Mouse (Mus musculus): ENCODE data around the gene Naa25. TPM values are rescaled to one million over a fixed set of nuclear protein-coding genes. Genes with fewer than 3 reads are reported as not detected.

Gene Naa25
- polyA plus RNA-seq, 1 experiment from 2014 or later = 48.3 TPM

DNA sequence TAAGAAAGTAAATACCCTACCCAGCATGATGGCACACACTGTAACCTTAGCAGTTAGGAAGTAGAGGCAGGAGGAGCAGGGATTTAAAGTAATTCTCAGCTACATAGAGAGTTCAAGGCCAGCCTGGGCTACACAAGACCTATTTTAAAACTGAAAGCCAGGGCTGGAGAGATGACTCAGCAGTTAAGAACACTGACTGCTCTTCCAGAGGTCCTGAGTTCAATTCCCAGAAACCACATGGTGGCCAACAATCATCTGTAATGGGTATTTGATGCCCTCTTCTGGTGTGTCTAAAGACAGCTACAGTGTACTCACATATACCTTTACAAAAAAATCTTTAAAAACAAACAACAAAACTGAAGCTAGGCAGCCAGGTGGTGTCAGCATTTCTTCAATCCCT lies 8.0 kb upstream of the Naa25 start:
- H3K36me3 ChIP-seq (ENCODE audit: control insufficient read depth, insufficient read depth, low read length) = no peaks in the 10 kb centered on the region
- H3K9ac ChIP-seq (ENCODE audit: low read depth, low read length) = no peak overlapping the region
- H3K4me3 ChIP-seq (ENCODE audit: low read length) = no peak overlapping the region
- no peak overlapping the region for H3K4me2 ChIP-seq (ENCODE audit: low read depth, low read length)
- H3K27me3 ChIP-seq (replicated peaks; ENCODE audit: control insufficient read depth, insufficient read depth, low read length) = no peaks in the 10 kb centered on the region
- H3K9me3 ChIP-seq (ENCODE audit: control insufficient read depth, low read length) = no peaks in the 10 kb centered on the region
- ATAC-seq = no peak
- peaks cover 19% of the 10 kb centered on the region for H3K4me1 ChIP-seq (ENCODE audit: control insufficient read depth, insufficient read depth, low read length)
- no peak overlapping the region for H3K27ac ChIP-seq (ENCODE audit: low read length)

DNA sequence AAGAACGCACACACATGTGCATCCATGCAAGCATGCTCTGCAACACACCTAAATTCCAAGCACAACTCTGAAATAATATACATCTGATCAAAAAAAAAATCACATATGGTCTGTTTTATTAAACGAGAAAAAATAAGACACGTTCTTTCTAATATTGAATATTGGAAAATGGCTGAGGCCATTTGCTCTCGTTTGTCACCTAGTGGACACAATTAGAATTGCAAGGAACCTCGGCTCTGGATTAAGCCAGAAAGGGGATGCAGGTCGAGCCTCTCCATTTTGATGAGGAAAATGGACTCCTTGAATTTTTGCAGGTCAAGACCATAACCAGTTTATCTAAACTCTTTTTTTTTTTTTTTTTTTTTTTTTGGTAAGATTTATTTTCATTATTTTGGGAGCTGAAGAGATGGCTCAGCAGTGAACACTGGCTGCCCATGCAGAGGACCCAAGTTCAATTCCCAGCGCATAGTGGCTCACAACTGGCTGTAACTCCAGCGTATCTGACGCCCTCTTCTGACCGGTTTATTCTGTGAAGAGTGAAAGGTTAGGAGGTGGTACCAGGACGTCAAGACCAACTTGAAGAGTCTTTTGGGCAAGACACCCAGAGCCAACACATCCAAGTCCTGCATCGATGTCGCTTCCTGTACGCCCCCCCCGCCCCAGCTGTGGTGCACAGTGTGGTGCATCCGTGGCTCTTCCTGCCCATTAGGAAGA lies 4.9 kb upstream of the Naa25 start:
- no peak for ATAC-seq

DNA sequence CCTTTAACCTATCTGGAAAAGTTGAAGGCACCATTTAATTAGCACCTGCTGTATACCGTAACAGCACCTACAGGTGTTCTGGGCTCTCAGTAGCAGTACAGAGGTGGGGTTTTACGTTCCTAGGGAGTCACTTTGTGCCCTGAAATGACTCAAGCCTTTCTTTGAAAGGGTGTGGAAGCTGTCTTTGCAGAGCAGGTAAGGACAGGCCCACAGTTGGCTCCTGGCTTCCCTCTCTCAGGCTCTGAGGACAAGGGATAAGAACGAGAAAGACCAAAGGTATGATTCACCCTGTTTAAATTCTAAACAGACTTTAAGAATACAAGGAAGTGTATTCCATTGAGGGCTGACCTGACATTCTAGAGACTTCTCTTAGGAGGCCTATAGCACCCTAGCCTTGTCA lies 4.3 kb upstream of the Naa25 start:
- Histone ChIP-seq H3K27me3 (replicated peaks; ENCODE audit: control insufficient read depth, insufficient read depth, low read length) (no peaks in the 10 kb centered on the region), H3K4me2 (ENCODE audit: low read depth, low read length) (no peak overlapping the region), H3K4me1 (ENCODE audit: control insufficient read depth, insufficient read depth, low read length) (0 out of 2 replicates have a peak, but pooled peaks cover 2% of the 10 kb centered on the region), H3K4me3 (ENCODE audit: low read length) (no peak overlapping the region), H3K9ac (ENCODE audit: low read depth, low read length) (no peak overlapping the region), H3K36me3 (ENCODE audit: control insufficient read depth, insufficient read depth, low read length) (no peaks in the 10 kb centered on the region), H3K9me3 (ENCODE audit: control insufficient read depth, low read length) (no peaks in the 10 kb centered on the region), H3K27ac (ENCODE audit: low read length) (no peak overlapping the region)
- 79% methylated on average over 3 of the region's 3 CpGs for WGBS
- no peak for ATAC-seq

More for the DNA sequence above, 4.9 kb upstream of the Naa25 start:
- H3K27ac ChIP-seq (ENCODE audit: low read length) = no peak overlapping the region
- WGBS = 57% methylated on average over 16 of the region's 16 CpGs
- H3K9me3 ChIP-seq (ENCODE audit: control insufficient read depth, low read length) = no peaks in the 10 kb centered on the region
- no peak overlapping the region for H3K4me2 ChIP-seq (ENCODE audit: low read depth, low read length)
- H3K4me3 ChIP-seq (ENCODE audit: low read length) = no peak overlapping the region
- H3K36me3 ChIP-seq (ENCODE audit: control insufficient read depth, insufficient read depth, low read length) = no peaks in the 10 kb centered on the region
- H3K4me1 ChIP-seq (ENCODE audit: control insufficient read depth, insufficient read depth, low read length) = 0 out of 2 replicates have a peak, but pooled peaks cover 3% of the 10 kb centered on the region
- H3K9ac ChIP-seq (ENCODE audit: low read depth, low read length) = no peak overlapping the region
- H3K27me3 ChIP-seq (replicated peaks; ENCODE audit: control insufficient read depth, insufficient read depth, low read length) = no peaks in the 10 kb centered on the region

DNA sequence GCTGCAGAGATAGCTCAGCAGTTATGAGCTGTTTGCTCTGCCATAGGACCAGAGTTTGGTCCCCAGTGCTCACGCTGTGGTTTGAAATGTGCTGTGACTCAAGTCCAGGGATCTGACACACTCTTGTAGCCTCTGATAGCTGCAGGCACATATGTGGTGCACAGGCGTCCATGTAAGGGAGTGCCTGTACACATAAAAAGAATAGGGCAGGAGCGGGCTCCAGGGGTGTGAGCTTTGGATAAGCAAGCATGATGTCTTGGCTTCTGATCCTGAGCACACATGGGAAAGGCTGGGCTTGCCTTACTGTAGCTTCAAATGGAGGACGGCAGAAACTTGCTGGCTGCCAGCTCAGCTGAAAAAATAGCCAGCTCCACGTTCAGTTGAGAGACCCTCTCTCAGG lies 2.1 kb upstream of the Naa25 start:
- no peaks in the 10 kb centered on the region for H3K9me3 ChIP-seq (ENCODE audit: control insufficient read depth, low read length)
- no peak for ATAC-seq
- H3K4me2 ChIP-seq (ENCODE audit: low read depth, low read length) = no peak overlapping the region
- no peak overlapping the region for H3K9ac ChIP-seq (ENCODE audit: low read depth, low read length)
- no peak overlapping the region for H3K27ac ChIP-seq (ENCODE audit: low read length)
- peaks cover 15% of the 10 kb centered on the region for H3K4me1 ChIP-seq (ENCODE audit: control insufficient read depth, insufficient read depth, low read length)
- no peaks in the 10 kb centered on the region for H3K27me3 ChIP-seq (replicated peaks; ENCODE audit: control insufficient read depth, insufficient read depth, low read length)
- H3K36me3 ChIP-seq (ENCODE audit: control insufficient read depth, insufficient read depth, low read length) = no peaks in the 10 kb centered on the region
- WGBS = 82% methylated on average over 5 of the region's 5 CpGs
- H3K4me3 ChIP-seq (ENCODE audit: low read length) = no peak overlapping the region

DNA sequence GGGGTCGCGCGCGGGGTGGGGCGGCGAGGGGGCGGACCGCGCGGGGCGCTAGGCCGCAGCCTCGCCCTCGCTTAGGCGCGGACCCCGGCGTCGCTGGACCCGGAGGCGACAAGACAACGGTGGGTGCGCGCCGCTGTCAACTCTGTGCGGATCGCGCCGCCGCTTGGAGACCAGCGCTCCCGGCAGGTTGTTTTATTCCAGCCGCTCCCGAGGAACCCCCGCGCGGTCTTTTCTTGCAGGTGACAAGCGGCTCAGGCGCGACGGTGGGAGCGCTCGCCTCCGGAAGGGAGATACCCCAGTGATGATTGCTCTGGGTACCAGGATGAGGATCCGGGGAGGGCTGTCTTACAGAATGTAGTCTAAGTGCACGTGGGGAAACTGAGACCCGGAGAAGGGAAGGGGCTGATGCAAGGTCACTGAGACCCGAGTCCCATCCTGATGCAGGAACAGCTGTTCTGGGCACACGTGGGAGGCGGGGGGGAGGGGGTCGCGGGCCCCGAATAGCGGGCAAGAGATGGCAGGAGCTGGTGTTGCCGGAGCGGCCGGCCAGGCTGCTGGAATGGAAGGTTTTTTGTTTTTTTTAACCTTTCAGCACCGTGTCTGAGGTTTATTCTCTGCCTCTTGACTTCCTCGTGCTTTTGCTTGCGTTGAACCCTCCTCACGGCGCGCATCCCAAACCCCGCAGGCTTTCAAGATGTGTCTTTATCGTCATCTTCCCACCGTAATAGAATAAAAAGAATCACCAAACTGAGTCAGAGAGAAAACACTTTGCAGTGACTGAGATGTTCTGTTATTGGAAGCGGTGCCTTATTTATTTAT lies 619 bp downstream of the Naa25 start:
- ATAC-seq = peak; percentile 73
- WGBS = under 1% methylated on average over 67 of the region's 67 CpGs
- peaks cover 20% of the 10 kb centered on the region for H3K4me1 ChIP-seq (ENCODE audit: control insufficient read depth, insufficient read depth, low read length)
- no peaks in the 10 kb centered on the region for H3K27me3 ChIP-seq (replicated peaks; ENCODE audit: control insufficient read depth, insufficient read depth, low read length)
- no peaks in the 10 kb centered on the region for H3K36me3 ChIP-seq (ENCODE audit: control insufficient read depth, insufficient read depth, low read length)
- H3K4me3 ChIP-seq (ENCODE audit: low read length) = peak overlapping the region; percentile 92
- peak overlapping the region; percentile 85 for H3K4me2 ChIP-seq (ENCODE audit: low read depth, low read length)
- H3K9me3 ChIP-seq (ENCODE audit: control insufficient read depth, low read length) = no peaks in the 10 kb centered on the region
- peak overlapping the region; percentile 90 for H3K9ac ChIP-seq (ENCODE audit: low read depth, low read length)
- peak overlapping the region; percentile 68 for H3K27ac ChIP-seq (ENCODE audit: low read length)

DNA sequence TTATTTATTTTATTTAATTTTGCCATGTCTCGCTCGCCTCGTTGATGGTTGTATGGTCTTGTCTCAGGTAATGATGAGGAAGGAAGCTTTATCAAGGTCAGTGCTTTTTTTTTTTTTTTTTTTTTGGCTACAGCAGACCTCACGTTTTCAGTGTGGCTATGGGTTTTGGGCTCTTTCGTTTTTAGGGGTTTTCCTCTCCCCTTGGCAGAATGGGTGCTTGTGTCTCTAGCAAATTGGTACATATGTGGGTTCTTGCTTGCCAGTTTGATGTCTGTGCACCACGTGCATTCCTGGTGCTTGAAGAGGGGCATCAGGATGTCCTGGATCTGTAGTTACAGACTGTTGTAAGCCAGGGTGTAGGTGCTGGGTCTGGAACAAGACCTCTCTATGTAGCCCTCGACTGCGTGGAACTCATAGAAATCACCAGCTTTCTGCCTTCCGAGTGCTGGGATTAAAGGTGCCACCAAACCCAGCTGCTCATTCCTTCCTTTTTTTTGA lies 1.3 kb downstream of the Naa25 start:
- Histone ChIP-seq H3K36me3 (ENCODE audit: control insufficient read depth, insufficient read depth, low read length) (no peaks in the 10 kb centered on the region), H3K27me3 (replicated peaks; ENCODE audit: control insufficient read depth, insufficient read depth, low read length) (no peaks in the 10 kb centered on the region), H3K4me1 (ENCODE audit: control insufficient read depth, insufficient read depth, low read length) (peaks cover 20% of the 10 kb centered on the region), H3K9me3 (ENCODE audit: control insufficient read depth, low read length) (no peaks in the 10 kb centered on the region), H3K27ac (ENCODE audit: low read length) (no peak overlapping the region), H3K9ac (ENCODE audit: low read depth, low read length) (peak overlapping the region; percentile 90), H3K4me2 (ENCODE audit: low read depth, low read length) (peak overlapping the region; percentile 85), H3K4me3 (ENCODE audit: low read length) (peak overlapping the region; percentile 92)
- ATAC-seq = no peak
- WGBS = 43% methylated on average over 9 of the region's 9 CpGs

DNA sequence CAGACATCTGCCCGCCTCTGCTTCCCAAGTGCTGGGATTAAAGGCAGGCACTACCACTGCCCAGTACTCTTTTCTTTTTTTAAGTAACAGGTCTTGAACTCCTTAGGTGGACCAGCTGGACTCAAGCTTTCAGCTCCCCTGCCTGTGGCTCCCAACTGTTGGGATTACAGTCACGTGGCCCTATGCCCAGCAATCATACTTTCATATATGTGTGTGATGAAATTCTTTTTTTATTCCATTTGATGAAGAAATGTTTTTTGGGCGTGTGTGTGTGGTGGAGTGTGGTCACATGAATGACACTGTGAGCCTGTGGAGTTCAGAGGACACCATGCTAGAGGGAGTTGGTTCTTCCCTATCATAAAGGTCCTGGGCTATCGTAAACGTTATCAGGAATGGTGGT lies 1.8 kb downstream of the Naa25 start:
- H3K4me3 ChIP-seq (ENCODE audit: low read length) = peak overlapping the region; percentile 92
- no peaks in the 10 kb centered on the region for H3K36me3 ChIP-seq (ENCODE audit: control insufficient read depth, insufficient read depth, low read length)
- H3K4me1 ChIP-seq (ENCODE audit: control insufficient read depth, insufficient read depth, low read length) = peaks cover 20% of the 10 kb centered on the region
- peak overlapping the region; percentile 90 for H3K9ac ChIP-seq (ENCODE audit: low read depth, low read length)
- ATAC-seq = peak; percentile 34; the same call in 1 of the 2 replicates
- H3K4me2 ChIP-seq (ENCODE audit: low read depth, low read length) = peak overlapping the region; percentile 85
- 69% methylated on average over 5 of the region's 5 CpGs for WGBS
- no peaks in the 10 kb centered on the region for H3K27me3 ChIP-seq (replicated peaks; ENCODE audit: control insufficient read depth, insufficient read depth, low read length)
- peak overlapping the region; percentile 45 for H3K27ac ChIP-seq (ENCODE audit: low read length)
- no peaks in the 10 kb centered on the region for H3K9me3 ChIP-seq (ENCODE audit: control insufficient read depth, low read length)

DNA sequence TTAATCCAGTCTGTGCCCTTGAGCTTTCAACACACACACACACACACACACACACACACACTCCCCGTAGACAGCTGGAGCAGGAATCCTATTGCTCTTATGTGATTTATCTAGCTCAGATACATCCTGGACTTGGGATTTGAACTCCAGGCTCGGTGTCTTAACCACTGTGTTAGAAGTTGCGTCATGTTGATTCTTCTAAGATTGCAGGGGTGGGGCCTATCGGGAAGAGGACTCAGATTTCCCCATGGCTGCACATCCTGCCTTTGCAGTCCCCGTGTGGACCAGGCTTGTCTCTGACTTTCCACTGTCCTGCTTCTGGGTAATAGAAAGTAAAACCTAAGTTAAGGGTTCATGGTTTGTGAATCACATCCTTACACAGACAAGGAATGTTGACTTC lies 2.3 kb downstream of the Naa25 start:
- WGBS = 46% methylated on average over 5 of the region's 5 CpGs
- no peaks in the 10 kb centered on the region for H3K9me3 ChIP-seq (ENCODE audit: control insufficient read depth, low read length)
- no peak for ATAC-seq
- H3K36me3 ChIP-seq (ENCODE audit: control insufficient read depth, insufficient read depth, low read length) = no peaks in the 10 kb centered on the region
- no peak overlapping the region for H3K4me2 ChIP-seq (ENCODE audit: low read depth, low read length)
- H3K27me3 ChIP-seq (replicated peaks; ENCODE audit: control insufficient read depth, insufficient read depth, low read length) = no peaks in the 10 kb centered on the region
- peak overlapping the region; percentile 23 for H3K27ac ChIP-seq (ENCODE audit: low read length)
- no peak overlapping the region for H3K9ac ChIP-seq (ENCODE audit: low read depth, low read length)
- H3K4me1 ChIP-seq (ENCODE audit: control insufficient read depth, insufficient read depth, low read length) = peaks cover 20% of the 10 kb centered on the region
- H3K4me3 ChIP-seq (ENCODE audit: low read length) = no peak overlapping the region

DNA sequence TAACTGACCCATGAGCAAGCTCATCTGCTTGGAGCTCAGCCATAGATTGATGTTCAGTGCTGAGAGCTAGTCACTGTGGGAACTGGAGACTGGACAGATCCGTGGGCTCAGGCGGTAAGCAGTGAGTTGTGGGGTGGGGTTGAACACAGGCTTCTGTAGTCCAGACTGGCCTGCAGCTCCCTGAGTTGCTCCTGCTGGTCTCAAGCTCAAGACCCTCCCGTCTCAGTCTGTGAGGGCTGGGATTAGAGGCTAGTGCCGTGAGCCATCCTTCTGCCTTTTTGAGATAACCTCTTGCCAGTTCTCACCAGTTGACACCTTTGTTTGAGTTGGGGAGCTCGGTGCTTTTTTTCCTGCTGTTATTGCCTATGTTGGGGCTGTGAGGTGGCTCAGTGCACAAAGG lies 3.1 kb downstream of the Naa25 start:
- ATAC-seq = no peak
- Histone ChIP-seq H3K4me1 (ENCODE audit: control insufficient read depth, insufficient read depth, low read length) (peaks cover 20% of the 10 kb centered on the region), H3K27ac (ENCODE audit: low read length) (no peak overlapping the region), H3K4me3 (ENCODE audit: low read length) (no peak overlapping the region), H3K36me3 (ENCODE audit: control insufficient read depth, insufficient read depth, low read length) (no peaks in the 10 kb centered on the region), H3K4me2 (ENCODE audit: low read depth, low read length) (no peak overlapping the region), H3K27me3 (replicated peaks; ENCODE audit: control insufficient read depth, insufficient read depth, low read length) (no peaks in the 10 kb centered on the region), H3K9me3 (ENCODE audit: control insufficient read depth, low read length) (no peaks in the 10 kb centered on the region), H3K9ac (ENCODE audit: low read depth, low read length) (peak overlapping the region; percentile 14; the same call in 1 of the 2 replicates)
- WGBS = 74% methylated on average over 5 of the region's 5 CpGs

All from intestine, embryonic 16.5 days (tissue).